ENCODE assay signal across 26 mouse cellular contexts in the genomic region with DNA sequence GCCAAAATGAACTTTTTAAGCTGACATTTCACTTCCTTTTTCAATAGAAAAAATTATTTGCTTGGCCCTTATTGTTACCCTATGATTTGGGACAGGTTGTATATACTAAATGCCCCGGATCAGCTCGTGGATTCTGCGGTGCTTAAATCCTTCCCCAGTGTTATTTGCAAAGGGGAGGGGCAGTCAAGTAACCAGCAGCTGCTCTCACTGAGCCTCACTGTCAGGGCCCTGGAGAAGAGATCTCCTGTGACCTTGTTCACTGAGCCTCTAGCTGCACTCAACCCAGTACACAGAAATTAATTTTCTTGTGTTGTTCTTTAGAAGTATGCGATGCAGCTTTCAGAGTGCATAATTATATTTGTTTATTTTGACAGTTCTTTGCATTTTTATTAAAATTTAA.
"Had no signal": no experiment of that assay in that cellular context is flagged by ENCODE, and none has a peak within 500 bp of the region (broad histone marks: within the 10 kb centered on the region; RNA-seq: fewer than 3 reads in every experiment).

No protein-coding gene starts in this region.

- H3K4me1 ChIP-seq: heart, embryonic 10.5 days; heart, embryonic 12.5 days; hindbrain, embryonic 10.5 days; hindbrain, embryonic 12.5 days; intestine, embryonic 15.5 days; limb, embryonic 10.5 days had no signal

- H3K9ac ChIP-seq: heart, embryonic 12.5 days; hindbrain, embryonic 12.5 days; hindbrain, embryonic 14.5 days; intestine, embryonic 15.5 days; limb, embryonic 12.5 days had no signal

- DNase-seq: gastrocnemius, adult 2 months; gastrocnemius, postnatal 10 days; gastrocnemius, postnatal 25 days; heart, adult 18-20 months; heart, postnatal 10 days; heart, postnatal 4 days; kidney, adult 18-20 months; kidney, adult 8-10 months; kidney, postnatal 10 days; kidney, postnatal 25 days; kidney, postnatal 4 days; liver had no signal

- ATAC-seq: hindbrain, embryonic 16.5 days; inflammation-experienced regulatory T-cells, adult 6 months; intestine, embryonic 15.5 days; intestine, postnatal 0 days had no signal

- H3K9me3 ChIP-seq: heart, embryonic 10.5 days; heart, embryonic 12.5 days; hindbrain, embryonic 10.5 days; hindbrain, embryonic 12.5 days; intestine, embryonic 15.5 days; limb, embryonic 10.5 days; limb, embryonic 12.5 days had no signal

- H3K4me2 ChIP-seq: heart, embryonic 12.5 days; hindbrain, embryonic 12.5 days; hindbrain, embryonic 14.5 days; intestine, embryonic 15.5 days; limb, embryonic 12.5 days; liver, embryonic 11.5 days had no signal

- H3K27ac ChIP-seq: gastrocnemius, adult 2 months; heart, embryonic 10.5 days; hindbrain, embryonic 10.5 days; hindbrain, embryonic 12.5 days; hindbrain, embryonic 14.5 days; intestine, embryonic 15.5 days; layer of hippocampus, adult 2 months; left cerebral cortex, adult 2 months; limb, embryonic 10.5 days; limb, embryonic 12.5 days had no signal

- H3K4me3 ChIP-seq: gastrocnemius, adult 2 months; heart, embryonic 10.5 days; heart, embryonic 12.5 days; hindbrain, embryonic 10.5 days; hindbrain, embryonic 12.5 days; intestine, embryonic 15.5 days; layer of hippocampus, adult 2 months; left cerebral cortex, adult 2 months; limb, embryonic 10.5 days; limb, embryonic 12.5 days had no signal

- H3K27me3 ChIP-seq: heart, embryonic 12.5 days; hindbrain, embryonic 12.5 days; intestine, embryonic 15.5 days; limb, embryonic 12.5 days had no signal

- H3K36me3 ChIP-seq: heart, embryonic 10.5 days; heart, embryonic 12.5 days; hindbrain, embryonic 10.5 days; hindbrain, embryonic 12.5 days; intestine, embryonic 15.5 days; limb, embryonic 10.5 days; limb, embryonic 12.5 days had no signal
